Mouse (Mus musculus) G1E (cell line): Measurements from ENCODE around the gene Adcy1.

Source experiments
- CTCF ChIP-seq: IDR thresholded peaks from 2 replicates; pipeline ENCODE4 v1.5.1; 2012; ENCODE audit warnings: low read depth, low read length, inconsistent platforms, mixed read lengths
- GATA1 ChIP-seq: IDR thresholded peaks from 2 replicates; pipeline ENCODE4 v1.6.1; 2012; ENCODE audit warnings: borderline replicate concordance, low read length, inconsistent platforms, mixed read lengths
- GATA2 ChIP-seq: IDR thresholded peaks from 2 replicates; pipeline ENCODE4 v1.6.1; 2012; ENCODE audit warnings: low read depth, low read length, inconsistent platforms, borderline replicate concordance
- POLR2AphosphoS5 ChIP-seq: IDR thresholded peaks from 2 replicates; pipeline ENCODE4 v1.6.1; 2012; ENCODE audit warnings: low read depth, low read length, inconsistent platforms; ENCODE audit not compliant: insufficient replicate concordance
- TAL1 ChIP-seq: conservative IDR thresholded peaks from 2 replicates; pipeline ENCODE4 v1.6.1; 2012; ENCODE audit warnings: low read depth, low read length, inconsistent platforms, mixed read lengths

DNA sequence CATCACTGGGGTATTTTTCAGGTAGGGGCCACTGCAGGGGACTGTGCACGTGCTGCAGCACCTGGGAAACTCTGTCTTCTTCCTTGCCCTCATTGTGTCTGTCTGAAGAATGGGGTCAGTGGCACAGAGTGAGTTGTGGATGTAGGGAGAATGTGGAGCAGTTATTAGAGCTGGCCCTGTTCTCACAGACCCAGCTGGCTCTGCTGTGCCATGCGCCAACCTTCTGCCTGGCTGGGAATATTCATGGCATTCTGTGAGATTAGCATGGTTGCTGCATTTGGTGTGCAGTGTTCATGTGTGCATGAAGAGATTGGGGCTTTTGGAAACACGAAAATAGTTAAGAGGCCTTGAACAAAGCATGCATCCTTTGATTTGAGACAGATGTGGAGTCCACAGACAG, 10.3 kb downstream of the Adcy1 start:
- TF ChIP-seq CTCF (no peak), GATA1 (no peak), POLR2AphosphoS5 (no peak), GATA2 (no peak), TAL1 (no peak)
